Mouse (Mus musculus): ENCODE data around the gene Rnf187.

The Rnf187 gene

GRCm38 (mm10) chr11:58894456-58894855 lies 44.3 kb downstream of the Rnf187 start:
- DNase-seq (ENCODE audit: low spot score) = no peak

DNA sequence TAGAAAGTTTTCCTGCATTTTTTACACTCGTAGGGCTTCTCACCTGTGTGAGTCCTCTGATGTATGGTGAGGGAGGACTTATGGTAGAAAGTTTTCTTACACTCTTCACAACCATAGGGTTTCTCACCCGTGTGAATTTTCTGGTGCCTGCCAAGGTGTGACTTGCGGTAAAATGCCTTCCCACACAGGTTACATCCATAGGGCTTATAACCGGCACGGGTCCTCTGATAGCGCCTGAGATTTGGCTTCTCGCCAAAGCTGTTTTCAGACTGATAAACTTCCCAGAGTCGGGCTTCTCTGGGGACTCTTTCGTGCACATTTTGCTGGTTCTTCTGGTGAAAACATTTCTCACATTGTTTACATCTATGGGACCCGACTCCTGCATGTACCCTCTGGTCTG lies 48.2 kb downstream of the Rnf187 start:
- DNase-seq (ENCODE audit: low spot score) = no peak

GRCm38 (mm10) chr11:58883756-58884155 lies 55.0 kb downstream of the Rnf187 start:
- DNase-seq (ENCODE audit: low spot score) = no peak
